Mouse (Mus musculus) ovary, adult 18-20 months (tissue): ENCODE data around the gene Slc27a5.

Experiments
- DNase-seq: peaks from one replicate; pipeline ENCODE4 v3.0.0; 2022; ENCODE audit warnings: low spot score, mixed read lengths

Gene Slc27a5

GRCm38 (mm10) chr7:13023928-13024731 is 26.1 kb upstream of the Slc27a5 start:
- DNase-seq, result peak; percentile 87

DNA sequence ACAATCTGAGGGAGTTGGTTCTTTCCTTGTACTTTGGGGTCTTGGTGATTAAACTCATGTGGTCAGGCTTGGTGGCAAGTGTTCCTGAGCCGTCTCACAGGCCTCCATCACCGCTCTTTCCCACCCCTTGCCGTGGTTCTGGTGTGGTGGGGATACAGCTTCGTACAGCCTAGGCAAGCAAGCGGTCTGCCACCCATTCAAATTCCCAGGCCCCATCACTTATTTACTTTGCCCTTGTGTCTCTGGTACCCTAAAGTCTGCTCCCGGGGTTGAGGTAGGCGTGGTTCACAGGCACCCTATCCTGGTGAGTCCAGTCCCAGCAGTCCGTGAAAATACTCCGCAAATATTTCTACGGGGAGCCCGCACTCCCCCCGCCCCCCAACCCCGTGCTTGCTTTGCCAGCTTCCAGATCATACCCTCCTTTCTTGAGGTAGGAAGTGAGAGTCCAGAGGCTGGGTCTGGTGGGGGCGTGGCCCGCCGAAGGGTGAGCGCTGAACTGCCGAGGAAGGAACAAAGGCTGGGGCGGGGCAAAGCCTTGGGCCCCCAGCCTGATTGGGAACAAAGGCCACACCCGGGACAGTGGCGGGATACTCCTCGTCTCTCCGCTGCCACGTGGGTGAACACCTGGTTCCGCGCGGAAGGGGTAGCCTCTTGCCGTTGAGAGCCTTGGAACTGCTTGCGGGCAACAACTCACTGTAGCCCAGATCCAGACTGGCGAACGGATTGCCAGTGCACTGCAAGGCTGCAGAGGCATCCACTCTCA is 25.0 kb upstream of the Slc27a5 start:
- peak; percentile 80 for DNase-seq

DNA sequence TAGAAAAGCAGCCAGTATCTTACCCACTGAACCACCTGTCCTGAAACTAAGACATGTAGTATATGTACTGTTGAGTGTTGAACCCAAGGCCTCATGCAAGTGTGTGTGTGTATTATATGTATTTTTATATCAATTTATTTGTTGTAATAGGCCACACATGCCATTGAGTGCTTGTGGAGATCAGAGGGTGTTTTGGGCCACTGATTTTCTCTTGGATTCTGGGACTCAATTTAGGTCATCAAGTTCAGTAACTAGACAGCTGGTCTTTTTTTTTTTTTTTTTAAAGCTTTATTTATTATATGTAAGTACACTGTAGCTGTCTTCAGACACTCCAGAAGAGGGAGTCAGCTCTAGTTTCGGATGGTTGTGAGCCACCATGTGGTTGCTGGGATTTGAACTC is 17.2 kb upstream of the Slc27a5 start:
- no peak for DNase-seq

DNA sequence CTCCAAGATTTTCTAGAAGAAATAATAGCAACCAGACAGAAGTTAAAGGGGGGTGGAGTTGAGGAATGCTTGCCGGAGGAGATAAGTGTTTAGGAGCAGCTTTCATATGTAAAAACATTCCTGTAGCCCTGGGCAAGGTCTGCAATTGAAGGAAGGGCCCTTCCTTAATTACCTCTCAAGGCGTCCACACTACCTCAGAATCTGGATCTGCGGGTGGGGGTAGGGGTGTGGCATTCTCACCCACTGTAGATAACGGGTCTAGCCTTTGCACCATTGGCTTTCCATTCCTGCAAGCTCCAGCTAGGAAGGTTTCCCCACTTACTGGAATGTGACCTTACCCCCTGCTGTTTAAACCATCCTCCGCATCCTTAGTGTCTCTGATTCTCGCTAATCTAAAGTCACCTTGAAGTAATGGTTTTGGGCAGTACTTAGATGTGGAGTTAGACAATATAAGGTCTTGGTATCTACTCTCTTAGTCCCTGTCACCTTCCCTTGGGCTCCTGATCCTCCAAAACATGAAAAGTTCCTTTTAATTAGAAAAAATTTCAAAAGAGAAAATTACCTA is 16.4 kb upstream of the Slc27a5 start:
- DNase-seq, result no peak

DNA sequence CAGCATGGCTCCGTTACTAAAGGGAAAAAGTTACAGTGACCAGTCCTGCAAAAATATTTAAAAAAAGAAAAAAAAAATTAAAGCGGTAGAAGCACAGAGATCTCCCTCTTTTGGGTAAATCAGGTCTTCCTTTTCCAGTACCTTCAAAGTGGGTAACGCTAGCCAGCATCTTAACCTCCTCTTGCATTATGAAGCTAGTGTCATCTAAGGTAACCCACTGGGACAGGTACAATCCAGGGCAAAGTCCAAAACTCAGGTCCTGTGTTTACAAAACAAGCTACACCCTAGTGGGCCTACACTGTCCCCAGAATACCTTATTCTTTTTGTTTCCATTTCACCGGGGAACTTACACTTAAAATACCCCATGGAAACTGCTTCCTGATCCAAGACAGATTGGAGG is 15.7 kb upstream of the Slc27a5 start:
- DNase-seq, result no peak

- DNase-seq, result no peak
These were observed 12.3 kb upstream of the Slc27a5 start, which contains the start of gene Zbtb45 for GRCm38 (mm10) chr7:13010005-13010908. Gene Zbtb45, minus strand, starts transcription at chr7:13010034.

GRCm38 (mm10) chr7:13009143-13010004 is 11.4 kb upstream of the Slc27a5 start:
- peak; percentile 89 for DNase-seq

- no peak for DNase-seq
These were observed 9.5 kb upstream of the Slc27a5 start for GRCm38 (mm10) chr7:13007341-13008092.

GRCm38 (mm10) chr7:13006531-13006930 is 8.5 kb upstream of the Slc27a5 start:
- no peak for DNase-seq

DNA sequence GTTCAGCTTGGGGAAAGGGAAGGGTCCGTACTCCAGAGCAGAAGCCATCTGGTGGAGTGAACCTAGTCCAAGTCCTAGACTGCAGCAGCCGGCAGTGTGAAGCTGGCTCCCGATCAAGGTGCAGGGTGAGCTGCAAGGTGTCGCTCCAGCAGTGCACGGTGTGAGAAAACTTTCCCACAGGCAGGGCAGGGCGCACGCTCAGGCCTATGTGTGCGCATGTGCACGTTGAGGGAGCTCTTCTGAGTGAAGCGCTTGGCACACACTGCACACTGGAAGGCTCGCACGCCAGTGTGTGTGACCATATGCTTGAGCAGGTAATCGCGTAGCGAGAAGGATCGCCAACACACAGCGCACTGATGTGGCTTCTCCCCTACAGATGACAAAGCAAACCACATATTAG is 8.0 kb upstream of the Slc27a5 start:
- no peak for DNase-seq

DNA sequence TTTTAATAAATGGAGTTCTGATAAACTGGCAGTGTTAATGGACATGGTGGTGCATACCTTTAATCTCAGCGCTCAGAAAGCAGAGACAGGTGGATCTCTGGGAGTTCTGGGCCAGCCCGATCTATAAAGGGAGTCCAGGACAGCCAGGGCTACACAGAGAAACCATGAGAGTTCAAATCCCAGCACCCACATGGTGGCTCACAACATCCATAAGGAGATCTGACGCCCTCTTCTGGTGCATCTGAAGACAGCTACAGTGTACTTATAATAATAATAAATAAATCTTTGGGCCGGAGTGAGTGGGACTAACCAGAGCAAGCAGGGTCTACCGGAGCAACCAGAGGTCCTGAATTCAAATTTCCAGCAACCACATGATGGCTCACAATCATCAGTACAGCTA is 5.4 kb upstream of the Slc27a5 start:
- no peak for DNase-seq

DNA sequence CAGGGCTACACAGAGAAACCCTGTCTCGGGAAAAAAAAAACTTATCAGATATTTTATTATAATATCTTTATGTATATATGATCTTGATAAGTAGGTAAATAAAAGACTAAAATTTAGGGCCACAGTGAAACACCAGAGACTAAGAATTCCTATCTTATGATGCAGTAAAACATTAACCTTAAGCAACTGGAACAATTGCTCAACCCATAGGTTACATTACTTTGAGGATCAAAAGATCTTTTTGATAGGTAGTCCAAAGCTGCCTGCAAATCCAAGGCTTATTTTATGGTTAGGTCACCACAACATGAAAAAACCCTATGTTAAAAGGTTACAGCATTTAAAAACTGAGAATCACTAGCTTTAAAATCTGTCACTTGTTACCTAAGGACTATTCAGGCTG is 3.6 kb upstream of the Slc27a5 start:
- DNase-seq, result no peak

- no peak for DNase-seq
These were observed 859 bp upstream of the Slc27a5 start, which contains the start of gene Trim28 for GRCm38 (mm10) chr7:12998851-12999250. Gene Trim28, plus strand, starts transcription at chr7:12999114.

GRCm38 (mm10) chr7:12997230-12997629 is 762 bp downstream of the Slc27a5 start:
- no peak for DNase-seq

DNA sequence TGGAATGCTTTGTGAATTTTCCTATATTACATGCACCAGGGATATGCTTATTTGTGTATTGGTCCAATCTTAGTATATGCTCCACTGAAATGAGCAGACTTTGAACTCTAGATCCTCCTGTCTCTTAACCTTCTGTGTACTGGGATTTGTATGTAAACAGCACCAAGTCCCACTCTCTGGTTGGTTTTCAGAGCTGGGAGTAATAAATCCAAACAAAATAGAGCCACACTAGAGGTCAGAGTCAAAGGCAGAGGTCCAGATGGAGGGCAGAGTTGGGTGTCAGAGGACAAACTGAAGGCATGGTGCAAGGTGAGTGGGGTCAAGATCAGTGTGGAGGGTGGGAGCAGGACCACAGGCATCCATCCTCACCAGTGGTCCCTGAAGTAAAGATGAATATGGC is 2.1 kb downstream of the Slc27a5 start:
- DNase-seq, result no peak

DNA sequence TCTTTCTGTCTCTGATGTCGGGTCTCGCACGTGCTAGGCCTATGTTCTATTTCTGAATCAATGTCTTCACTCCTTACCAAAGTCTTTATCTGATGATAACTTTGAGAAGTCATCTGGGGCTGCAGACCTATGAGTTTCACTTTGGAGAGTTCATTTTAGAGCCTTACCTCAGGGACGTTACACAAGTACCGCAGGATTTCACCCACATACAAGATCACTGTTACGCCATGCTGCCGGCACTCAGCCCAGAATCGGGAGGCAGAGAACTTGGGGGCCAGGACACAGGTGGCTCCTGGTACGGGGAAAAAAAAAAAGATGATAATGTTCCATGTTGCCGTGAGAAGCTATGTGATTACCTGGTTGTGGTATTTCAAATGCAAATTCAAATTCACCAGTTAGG is 4.8 kb downstream of the Slc27a5 start:
- DNase-seq, result no peak

DNA sequence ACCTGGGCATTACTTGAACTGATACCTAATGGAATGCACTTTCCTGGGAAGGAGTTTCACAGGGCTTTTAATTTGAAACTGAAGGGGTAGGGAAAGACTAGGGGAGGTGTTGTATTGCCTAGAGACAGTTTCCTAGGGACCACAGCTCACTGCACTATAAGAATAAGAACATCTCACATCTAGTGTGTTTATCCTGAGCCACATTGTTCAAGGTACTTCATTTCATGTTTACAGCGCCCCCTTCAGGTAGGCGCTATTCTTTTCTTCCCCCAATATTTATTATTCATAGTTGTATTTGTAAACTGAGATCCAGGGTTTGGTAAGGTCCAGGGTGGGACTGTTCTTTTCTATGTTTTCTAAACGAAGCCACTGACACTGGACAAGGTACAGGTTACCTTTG is 5.8 kb downstream of the Slc27a5 start:
- DNase-seq, result no peak

DNA sequence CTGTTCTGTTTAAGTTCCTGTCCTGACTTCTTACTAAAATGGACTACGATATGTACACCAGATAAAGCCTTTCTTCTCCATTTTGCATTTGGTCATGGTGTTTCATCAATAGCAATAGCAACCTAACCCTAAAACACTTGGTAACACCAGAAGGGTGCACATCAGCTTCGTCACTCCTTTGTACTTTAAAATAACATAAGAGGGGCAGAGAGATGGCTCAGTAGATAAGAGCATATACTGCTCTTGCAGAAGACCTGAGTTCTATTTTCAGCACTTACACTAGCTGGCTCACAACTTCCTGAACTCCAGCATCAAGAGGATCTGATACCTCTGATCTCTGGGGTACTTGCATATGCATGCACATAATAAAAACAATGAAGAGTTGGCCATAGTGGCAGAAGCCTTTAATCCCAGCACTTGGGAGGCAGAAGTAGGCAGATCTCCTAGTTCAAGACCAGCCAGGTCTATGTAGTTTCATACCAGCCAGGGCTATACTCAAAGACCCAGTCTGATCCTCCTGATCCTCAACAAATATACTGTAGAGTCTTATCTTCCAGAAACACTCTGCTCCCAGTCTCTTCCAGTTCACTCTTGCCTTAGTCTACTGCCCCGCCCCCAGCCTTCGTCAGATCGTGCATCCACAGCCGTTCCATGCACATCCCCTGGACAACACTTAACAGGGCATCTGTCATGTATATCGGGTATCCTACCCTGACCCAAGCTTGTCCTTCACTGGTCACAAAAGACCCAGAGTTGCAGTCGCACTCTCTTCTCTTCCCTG is 10.4 kb downstream of the Slc27a5 start:
- no peak for DNase-seq

DNA sequence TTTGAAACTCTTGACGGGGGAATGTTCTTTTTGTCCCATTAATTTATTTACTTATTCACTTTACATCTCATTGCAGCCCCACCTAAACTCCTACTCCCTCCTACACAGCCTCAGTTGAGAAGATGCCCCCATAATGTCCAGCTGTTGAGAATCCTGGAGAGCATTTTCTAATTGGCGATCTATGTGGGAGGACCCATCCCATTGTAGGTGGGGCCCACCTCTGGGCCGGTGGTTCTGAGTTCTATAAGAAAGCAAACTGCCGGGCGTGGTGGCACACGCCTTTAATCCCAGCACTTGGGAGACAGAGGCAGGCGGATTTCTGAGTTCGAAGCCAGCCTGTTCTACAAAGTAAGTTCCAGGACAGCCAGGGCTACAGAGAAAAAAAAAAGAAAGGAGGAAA is 11.1 kb downstream of the Slc27a5 start:
- DNase-seq, result no peak
